Mouse (Mus musculus): ENCODE measurements at regions not wholly inside any gene's neighbourhood (a gene's known extent, or its start where the extent isn't known, plus 50 kb on each side); places are given as distances from the start of the nearest gene placed in this dataset.

GRCm38 (mm10) chr12:110215311-110215710, 63.6 kb upstream of the Dio3 start:
- no peaks in the 10 kb centered on the region for H3K4me1 ChIP-seq (ENCODE audit: control insufficient read depth, insufficient read depth, low read length)
- DNase-seq, result no peak
- no peaks in the 10 kb centered on the region for H3K27me3 ChIP-seq (ENCODE audit: control insufficient read depth, insufficient read depth, low read length)
- H3K27ac ChIP-seq, result no peak overlapping the region
- TF ChIP-seq CTCF (IDR thresholded peaks at IDR 0.05), result no peak
- TF ChIP-seq POLR2A (IDR thresholded peaks at IDR 0.05; ENCODE audit: insufficient read depth, low read depth, low read length), result no peak
- no peak for TF ChIP-seq EP300 (IDR thresholded peaks at IDR 0.05; ENCODE audit: insufficient read depth, low read depth, low read length)
- no peaks in the 10 kb centered on the region for H3K79me2 ChIP-seq (replicated peaks; ENCODE audit: control insufficient read depth, insufficient read depth, low read length)
- H3K4me3 ChIP-seq, result no peak overlapping the region
- WGBS, result 57% methylated on average over 6 of the region's 6 CpGs
- intact Hi-C loops (cut with DNase I), result no loop called here
- no peak overlapping the region for H3K9ac ChIP-seq (ENCODE audit: low read depth, low read length)
- H3K36me3 ChIP-seq (ENCODE audit: control insufficient read depth, insufficient read depth, low read length), result no peaks in the 10 kb centered on the region

GRCm38 (mm10) chr12:110219750-110220149, 59.1 kb upstream of the Dio3 start:
- no peaks in the 10 kb centered on the region for H3K4me1 ChIP-seq (ENCODE audit: control insufficient read depth, insufficient read depth, low read length)
- H3K4me3 ChIP-seq, result no peak overlapping the region
- intact Hi-C loops (cut with DNase I), result no loop called here
- WGBS, result 46% methylated on average over 8 of the region's 8 CpGs
- H3K79me2 ChIP-seq (replicated peaks; ENCODE audit: control insufficient read depth, insufficient read depth, low read length), result no peaks in the 10 kb centered on the region
- H3K27ac ChIP-seq, result no peak overlapping the region
- no peaks in the 10 kb centered on the region for H3K27me3 ChIP-seq (ENCODE audit: control insufficient read depth, insufficient read depth, low read length)
- TF ChIP-seq EP300 (IDR thresholded peaks at IDR 0.05; ENCODE audit: insufficient read depth, low read depth, low read length), result no peak
- no peak for TF ChIP-seq POLR2A (IDR thresholded peaks at IDR 0.05; ENCODE audit: insufficient read depth, low read depth, low read length)
- TF ChIP-seq CTCF (IDR thresholded peaks at IDR 0.05), result no peak
- H3K36me3 ChIP-seq (ENCODE audit: control insufficient read depth, insufficient read depth, low read length), result no peaks in the 10 kb centered on the region
- DNase-seq, result no peak
- H3K9ac ChIP-seq (ENCODE audit: low read depth, low read length), result no peak overlapping the region

- intact Hi-C loops (cut with DNase I), result no loop called here
- H3K79me2 ChIP-seq (replicated peaks; ENCODE audit: control insufficient read depth, insufficient read depth, low read length), result no peaks in the 10 kb centered on the region
- no peak for TF ChIP-seq EP300 (IDR thresholded peaks at IDR 0.05; ENCODE audit: insufficient read depth, low read depth, low read length)
- no peak for TF ChIP-seq POLR2A (IDR thresholded peaks at IDR 0.05; ENCODE audit: insufficient read depth, low read depth, low read length)
- no peak for TF ChIP-seq CTCF (IDR thresholded peaks at IDR 0.05)
- no peaks in the 10 kb centered on the region for H3K27me3 ChIP-seq (ENCODE audit: control insufficient read depth, insufficient read depth, low read length)
- no peak overlapping the region for H3K4me3 ChIP-seq
- no peak for DNase-seq
- no peaks in the 10 kb centered on the region for H3K4me1 ChIP-seq (ENCODE audit: control insufficient read depth, insufficient read depth, low read length)
- H3K36me3 ChIP-seq (ENCODE audit: control insufficient read depth, insufficient read depth, low read length), result no peaks in the 10 kb centered on the region
- H3K27ac ChIP-seq, result no peak overlapping the region
- H3K9ac ChIP-seq (ENCODE audit: low read depth, low read length), result no peak overlapping the region
- WGBS, result 45% methylated on average over 8 of the region's 8 CpGs
Measured at GRCm38 (mm10) chr12:110220516-110220915, 58.4 kb upstream of the Dio3 start.

GRCm38 (mm10) chr12:110221184-110221583, 57.7 kb upstream of the Dio3 start:
- TF ChIP-seq EP300 (IDR thresholded peaks at IDR 0.05; ENCODE audit: insufficient read depth, low read depth, low read length) (no peak), POLR2A (IDR thresholded peaks at IDR 0.05; ENCODE audit: insufficient read depth, low read depth, low read length) (no peak), CTCF (IDR thresholded peaks at IDR 0.05) (no peak)
- no peak for DNase-seq
- intact Hi-C loops (cut with DNase I), result no loop called here
- Histone ChIP-seq H3K4me3 (no peak overlapping the region), H3K27ac (no peak overlapping the region), H3K36me3 (ENCODE audit: control insufficient read depth, insufficient read depth, low read length) (no peaks in the 10 kb centered on the region), H3K79me2 (replicated peaks; ENCODE audit: control insufficient read depth, insufficient read depth, low read length) (no peaks in the 10 kb centered on the region), H3K9ac (ENCODE audit: low read depth, low read length) (no peak overlapping the region), H3K27me3 (ENCODE audit: control insufficient read depth, insufficient read depth, low read length) (no peaks in the 10 kb centered on the region), H3K4me1 (ENCODE audit: control insufficient read depth, insufficient read depth, low read length) (no peaks in the 10 kb centered on the region)
- WGBS, result 39% methylated on average over 4 of the region's 4 CpGs

- Histone ChIP-seq H3K36me3 (ENCODE audit: control insufficient read depth, insufficient read depth, low read length) (no peaks in the 10 kb centered on the region), H3K9ac (ENCODE audit: low read depth, low read length) (no peak overlapping the region), H3K27ac (no peak overlapping the region), H3K27me3 (ENCODE audit: control insufficient read depth, insufficient read depth, low read length) (no peaks in the 10 kb centered on the region), H3K4me3 (no peak overlapping the region), H3K79me2 (replicated peaks; ENCODE audit: control insufficient read depth, insufficient read depth, low read length) (no peaks in the 10 kb centered on the region), H3K4me1 (ENCODE audit: control insufficient read depth, insufficient read depth, low read length) (no peaks in the 10 kb centered on the region)
- WGBS, result 51% methylated on average over 3 of the region's 3 CpGs
- TF ChIP-seq CTCF (IDR thresholded peaks at IDR 0.05), result no peak
- TF ChIP-seq POLR2A (IDR thresholded peaks at IDR 0.05; ENCODE audit: insufficient read depth, low read depth, low read length), result no peak
- no peak for TF ChIP-seq EP300 (IDR thresholded peaks at IDR 0.05; ENCODE audit: insufficient read depth, low read depth, low read length)
- intact Hi-C loops (cut with DNase I), result no loop called here
- DNase-seq, result no peak
Measured at GRCm38 (mm10) chr12:110221679-110222078, 57.2 kb upstream of the Dio3 start.

GRCm38 (mm10) chr12:110224250-110224649, 54.6 kb upstream of the Dio3 start:
- Histone ChIP-seq H3K4me1 (ENCODE audit: control insufficient read depth, insufficient read depth, low read length) (no peaks in the 10 kb centered on the region), H3K27me3 (ENCODE audit: control insufficient read depth, insufficient read depth, low read length) (no peaks in the 10 kb centered on the region), H3K36me3 (ENCODE audit: control insufficient read depth, insufficient read depth, low read length) (no peaks in the 10 kb centered on the region), H3K79me2 (replicated peaks; ENCODE audit: control insufficient read depth, insufficient read depth, low read length) (no peaks in the 10 kb centered on the region), H3K4me3 (no peak overlapping the region), H3K9ac (ENCODE audit: low read depth, low read length) (no peak overlapping the region), H3K27ac (no peak overlapping the region)
- intact Hi-C loops (cut with DNase I), result no loop called here
- peak in 1 of 2 experiments; percentile 25 for DNase-seq
- 66% methylated on average over 7 of the region's 7 CpGs for WGBS
- TF ChIP-seq CTCF (IDR thresholded peaks at IDR 0.05), result no peak
- no peak for TF ChIP-seq POLR2A (IDR thresholded peaks at IDR 0.05; ENCODE audit: insufficient read depth, low read depth, low read length)
- no peak for TF ChIP-seq EP300 (IDR thresholded peaks at IDR 0.05; ENCODE audit: insufficient read depth, low read depth, low read length)
